Mouse (Mus musculus): ENCODE measurements at regions not wholly inside any gene's neighbourhood (a gene's known extent, or its start where the extent isn't known, plus 50 kb on each side); places are given as distances from the start of the nearest gene placed in this dataset.

DNA sequence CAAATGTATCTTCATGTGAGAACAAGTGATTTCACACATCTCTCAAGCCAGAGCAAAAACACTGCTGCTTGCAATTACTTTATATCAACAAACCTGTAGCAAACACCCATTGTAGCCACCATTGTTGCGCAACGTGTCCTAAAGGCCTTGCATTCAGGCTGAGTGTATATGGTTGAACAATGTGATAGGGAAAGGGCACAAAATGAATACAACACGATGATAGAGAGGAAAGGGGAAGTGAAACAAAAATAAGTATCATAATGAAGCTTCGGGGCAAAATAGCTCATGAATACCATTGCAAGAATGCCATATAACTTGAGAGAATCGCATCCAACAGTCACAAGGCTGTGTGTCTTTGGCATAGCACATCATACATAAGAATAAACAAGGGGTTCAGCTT lies 275.6 kb upstream of the Slc7a11 start:
- TF ChIP-seq CTCF (IDR thresholded peaks at IDR 0.05; ENCODE audit: low read depth), result no peak
- TF ChIP-seq EP300 (IDR thresholded peaks at IDR 0.05; ENCODE audit: low read depth), result no peak
